Comparison of ENCODE assay signal across 16 mouse cellular contexts in genomic region chr4:100780911-100781310, GRCm38 (mm10). TPM values are rescaled to one million over a fixed set of nuclear protein-coding genes. Genes with fewer than 3 reads are reported as not detected.
A peak's percentile ranks its signal among the peaks of the same experiment; 100 is the strongest.
DNase-seq lines count a peak whose midpoint lies in the region; ATAC-seq and TF ChIP-seq lines count a peak whose summit lies in the region.
"Had no signal": no experiment of that assay in that cellular context is flagged by ENCODE, and none has a peak within 500 bp of the region (broad histone marks: within the 10 kb centered on the region; RNA-seq: fewer than 3 reads in every experiment).

No protein-coding gene starts in this region.

- H3K4me2 ChIP-seq in heart, embryonic 13.5 days: 0 out of 2 replicates have a peak overlapping the region, but pooled peaks have one; percentile 87
- H3K4me2 ChIP-seq in hindbrain, postnatal 0 days (ENCODE audit: low read depth, low read length): peak overlapping the region; percentile 90; the same call in 1 of the 2 replicates
- H3K4me2 ChIP-seq in midbrain, postnatal 0 days (ENCODE audit: low read depth, low read length, poor library complexity, severe bottlenecking): peak overlapping the region; percentile 85
- H3K4me2 ChIP-seq: stomach, embryonic 15.5 days had no signal

- no peak overlapping the region for H3K9ac ChIP-seq in heart, embryonic 13.5 days
- 0 out of 2 replicates have a peak overlapping the region, but pooled peaks have one; percentile 2 for H3K9ac ChIP-seq in hindbrain, postnatal 0 days (replicated peaks; ENCODE audit: low read length)
- H3K9ac ChIP-seq in midbrain, postnatal 0 days (replicated peaks; ENCODE audit: low read length, poor library complexity, severe bottlenecking): peak overlapping the region; percentile 25; the same call in 1 of the 2 replicates
- H3K9ac ChIP-seq: limb, embryonic 15.5 days; lung, embryonic 15.5 days; stomach, embryonic 15.5 days had no signal

- TF ChIP-seq CTCF in hindbrain, postnatal 0 days (IDR thresholded peaks at IDR 0.05; ENCODE audit: low read depth): no peak
- TF ChIP-seq CTCF in midbrain, postnatal 0 days (IDR thresholded peaks at IDR 0.05): no peak

- H3K9me3 ChIP-seq in heart, embryonic 13.5 days: no peaks in the 10 kb centered on the region
- no peaks in the 10 kb centered on the region for H3K9me3 ChIP-seq in hindbrain, postnatal 0 days (ENCODE audit: low read length)
- H3K9me3 ChIP-seq in midbrain, postnatal 0 days (ENCODE audit: low read length): no peaks in the 10 kb centered on the region
- H3K9me3 ChIP-seq: limb, embryonic 15.5 days; lung, embryonic 15.5 days; stomach, embryonic 15.5 days had no signal

- 61% methylated on average over 6 of the region's 6 CpGs for WGBS in heart, embryonic 13.5 days
- 26% methylated on average over 6 of the region's 6 CpGs for WGBS in hindbrain, postnatal 0 days
- WGBS in midbrain, postnatal 0 days: 31% methylated on average over 6 of the region's 6 CpGs

- no peak overlapping the region for H3K4me3 ChIP-seq in heart, embryonic 13.5 days
- H3K4me3 ChIP-seq in hindbrain, postnatal 0 days (ENCODE audit: low read length): no peak overlapping the region
- H3K4me3 ChIP-seq in midbrain, postnatal 0 days (ENCODE audit: low read depth, low read length): peak overlapping the region; percentile 74; the same call in 1 of the 2 replicates
- H3K4me3 ChIP-seq: limb, embryonic 15.5 days; lung, embryonic 15.5 days; stomach, embryonic 15.5 days had no signal

- H3K27ac ChIP-seq in heart, embryonic 13.5 days (replicated peaks): no peak overlapping the region
- H3K27ac ChIP-seq in hindbrain, postnatal 0 days: no peak overlapping the region
- peak overlapping the region; percentile 32; the same call in 1 of the 2 replicates for H3K27ac ChIP-seq in midbrain, postnatal 0 days (ENCODE audit: low read depth, low read length)
- H3K27ac ChIP-seq: limb, embryonic 15.5 days; lung, embryonic 15.5 days; stomach, embryonic 15.5 days had no signal

- DNase-seq in heart, postnatal 10 days: no peak
- DNase-seq in right cerebral cortex, postnatal 10 days (ENCODE audit: low spot score in 2 of 2): peak; percentile 26 to 41
- DNase-seq in right cerebral cortex, postnatal 25 days: no peak
- peak; percentile 61 for DNase-seq in hindbrain, postnatal 0 days (ENCODE audit: low spot score)
- DNase-seq in midbrain, postnatal 0 days (ENCODE audit: low spot score): peak; percentile 46
- DNase-seq in layer of hippocampus, adult 11-12 months (ENCODE audit: low spot score): no peak
- DNase-seq in frontal cortex, postnatal 10 days (ENCODE audit: low spot score in 2 of 2): no peak
- DNase-seq: adrenal gland, adult 8-10 months; cerebellum, adult 9-11 months; layer of hippocampus, postnatal 36 days; thymus, postnatal 25 days had no signal

- peaks cover 47% of the 10 kb centered on the region for H3K4me1 ChIP-seq in heart, embryonic 13.5 days
- H3K4me1 ChIP-seq in hindbrain, postnatal 0 days (ENCODE audit: insufficient read depth, low read length): peaks cover 17% of the 10 kb centered on the region
- H3K4me1 ChIP-seq in midbrain, postnatal 0 days (ENCODE audit: insufficient read depth, low read length): peaks cover 12% of the 10 kb centered on the region; the same call in 1 of the 2 replicates

- H3K27me3 ChIP-seq in heart, embryonic 13.5 days (replicated peaks): 0 out of 2 replicates have a peak, but pooled peaks cover 11% of the 10 kb centered on the region
- no peaks in the 10 kb centered on the region for H3K27me3 ChIP-seq in hindbrain, postnatal 0 days (ENCODE audit: insufficient read depth, low read length)
- H3K27me3 ChIP-seq in midbrain, postnatal 0 days (ENCODE audit: insufficient read depth, low read length): no peaks in the 10 kb centered on the region
- H3K27me3 ChIP-seq: limb, embryonic 15.5 days; lung, embryonic 15.5 days; stomach, embryonic 15.5 days had no signal

- intact Hi-C loops in heart, postnatal 10 days (cut with DNase I): loop anchor here (10.0 kb wide), 1 partner anchor 514 kb away; no protein-coding TSS in a partner anchor

- no peaks in the 10 kb centered on the region for H3K36me3 ChIP-seq in heart, embryonic 13.5 days
- no peaks in the 10 kb centered on the region for H3K36me3 ChIP-seq in hindbrain, postnatal 0 days (ENCODE audit: insufficient read depth, low read length)
- H3K36me3 ChIP-seq in midbrain, postnatal 0 days (ENCODE audit: insufficient read depth, low read length): no peaks in the 10 kb centered on the region
- H3K36me3 ChIP-seq: limb, embryonic 15.5 days; lung, embryonic 15.5 days; stomach, embryonic 15.5 days had no signal

- ATAC-seq in heart, embryonic 13.5 days (ENCODE audit: extremely low read depth, insufficient number of reproducible peaks, low FRiP score, low TSS enrichment): no peak
- ATAC-seq in hindbrain, postnatal 0 days: no peak
- no peak for ATAC-seq in midbrain, postnatal 0 days (ENCODE audit: low FRiP score)
- ATAC-seq: intestine, postnatal 0 days had no signal

RNA-seq across cellular contexts. Expression of gene Cachd1, which starts 4.4 kb away (rescaled TPM):
- polyA plus RNA-seq in heart, embryonic 13.5 days (2015; fragmentation: Nextera tagmentation; extraction: Ambion mirVana): 6.8 and 6.9 TPM in 2 replicates
- total RNA-seq in heart, postnatal 10 days (2021): 1 to 10 TPM; 5.5 to 8.5 TPM
- total RNA-seq in hindbrain, postnatal 0 days (2014; rRNA removed): 30.3 and 30.9 TPM in 2 replicates
- 14.6 and 15.3 TPM in 2 replicates for polyA plus RNA-seq in hindbrain, postnatal 0 days (2015; fragmentation: Nextera tagmentation; extraction: Ambion mirVana)
- total RNA-seq in midbrain, postnatal 0 days (2014; rRNA removed): 52.2 and 59.8 TPM in 2 replicates
- polyA plus RNA-seq in midbrain, postnatal 0 days (2015; fragmentation: Nextera tagmentation; extraction: Ambion mirVana): 25.1 and 26.5 TPM in 2 replicates

Comparison
In these comparisons a context has a peak if more than half of its experiments do, and no peak if none do; other contexts are left out.
1. DNase-seq: peak in right cerebral cortex, postnatal 10 days (2 of 2), hindbrain, postnatal 0 days (single experiment) and midbrain, postnatal 0 days (single experiment); none in heart, postnatal 10 days (0 of 2), right cerebral cortex, postnatal 25 days (single experiment), layer of hippocampus, adult 11-12 months (single experiment) and frontal cortex, postnatal 10 days (0 of 2).
2. Peak in every context shown above with its lines, with median percentiles within 50 percentile points of each other: H3K4me2 ChIP-seq.